Comparison of ENCODE assay signal across 10 mouse cellular contexts in the genomic region with DNA sequence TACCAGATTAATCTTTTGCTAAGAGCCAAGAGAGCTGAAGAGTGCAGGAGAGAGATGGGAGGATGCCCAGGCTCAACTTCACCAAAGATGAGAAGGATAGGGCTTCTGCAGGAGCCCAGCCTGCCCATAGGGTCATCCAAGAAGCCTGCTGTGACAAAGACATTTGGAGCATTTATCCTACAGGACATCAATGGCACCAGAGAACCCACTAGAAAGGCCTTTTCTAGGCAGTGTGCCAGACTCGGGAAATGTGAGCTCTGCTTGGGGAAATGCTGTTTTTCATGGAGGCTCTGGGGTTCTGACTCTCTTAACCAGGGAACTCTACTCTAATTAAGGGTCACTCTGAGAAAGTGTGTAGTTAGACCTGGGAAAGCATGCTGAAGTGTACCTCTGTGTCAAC.
DNase-seq lines count a peak whose midpoint lies in the region; ATAC-seq and TF ChIP-seq lines count a peak whose summit lies in the region.
"Had no signal": no experiment of that assay in that cellular context is flagged by ENCODE, and none has a peak within 500 bp of the region (broad histone marks: within the 10 kb centered on the region; RNA-seq: fewer than 3 reads in every experiment).

No protein-coding gene starts in this region.

- H3K9me3 ChIP-seq in hindbrain, postnatal 0 days (ENCODE audit: low read length): no peaks in the 10 kb centered on the region
- H3K9me3 ChIP-seq in hindbrain, embryonic 10.5 days: no peaks in the 10 kb centered on the region

- no peaks in the 10 kb centered on the region for H3K27me3 ChIP-seq in hindbrain, postnatal 0 days (ENCODE audit: insufficient read depth, low read length)
- H3K27me3 ChIP-seq in hindbrain, embryonic 10.5 days (ENCODE audit: insufficient read depth, poor library complexity, severe bottlenecking): no peaks in the 10 kb centered on the region

- H3K4me3 ChIP-seq in hindbrain, postnatal 0 days (ENCODE audit: low read length): no peak overlapping the region
- H3K4me3 ChIP-seq in hindbrain, embryonic 10.5 days: no peak overlapping the region

- TF ChIP-seq CTCF in hindbrain, postnatal 0 days (IDR thresholded peaks at IDR 0.05; ENCODE audit: low read depth): no peak

- intact Hi-C loops in gastrocnemius, postnatal 14 days (cut with DNase I; ENCODE audit: low total_unique reads): no loop called here

- WGBS in hindbrain, postnatal 0 days: 31% methylated on average over 1 of the region's 1 CpGs
- 83% methylated on average over 1 of the region's 1 CpGs for WGBS in hindbrain, embryonic 10.5 days

- no peak for ATAC-seq in hindbrain, postnatal 0 days
- ATAC-seq: Patski had no signal

- H3K36me3 ChIP-seq in hindbrain, postnatal 0 days (ENCODE audit: insufficient read depth, low read length): no peaks in the 10 kb centered on the region
- H3K36me3 ChIP-seq in hindbrain, embryonic 10.5 days: no peaks in the 10 kb centered on the region

- no peaks in the 10 kb centered on the region for H3K4me1 ChIP-seq in hindbrain, postnatal 0 days (ENCODE audit: insufficient read depth, low read length)
- no peaks in the 10 kb centered on the region for H3K4me1 ChIP-seq in hindbrain, embryonic 10.5 days (replicated peaks)

- no peak overlapping the region for H3K9ac ChIP-seq in hindbrain, postnatal 0 days (replicated peaks; ENCODE audit: low read length)

- no peak overlapping the region for H3K4me2 ChIP-seq in hindbrain, postnatal 0 days (ENCODE audit: low read depth, low read length)

- H3K27ac ChIP-seq in hindbrain, postnatal 0 days: no peak overlapping the region
- H3K27ac ChIP-seq in hindbrain, embryonic 10.5 days: no peak overlapping the region

- peak; percentile 50 for DNase-seq in hindbrain, postnatal 0 days (ENCODE audit: low spot score)
- no peak for DNase-seq in hindbrain, embryonic 10.5 days (ENCODE audit: low spot score)
- DNase-seq in 3T3-L1 (ENCODE audit: low read depth, low spot score) (peak; percentile 15), adipocyte (ENCODE audit: low spot score) (peak; percentile 6)
- peak; percentile 16 to 53 for DNase-seq in cerebellum, postnatal 25 days
- DNase-seq in gastrocnemius, postnatal 14 days: no peak
- DNase-seq in adrenal gland, postnatal 4 days (ENCODE audit: low spot score in 2 of 2): no peak
- DNase-seq: heart, adult 18-20 months; right cerebral cortex, postnatal 14 days had no signal

Comparison
In these comparisons a context has a peak if more than half of its experiments do, and no peak if none do; other contexts are left out.
1. DNase-seq: peak in hindbrain, postnatal 0 days (single experiment), 3T3-L1 (single experiment), adipocyte (single experiment) and cerebellum, postnatal 25 days (2 of 2); none in hindbrain, embryonic 10.5 days (single experiment), gastrocnemius, postnatal 14 days (single experiment) and adrenal gland, postnatal 4 days (0 of 2).